Mouse (Mus musculus) hematopoietic stem cell, adult 5-6 weeks (primary cell): Measurements from ENCODE around the gene Olfr1504. TPM values are rescaled to one million over a fixed set of nuclear protein-coding genes. Genes with fewer than 3 reads are reported as not detected.
"Not testable (repeated sequence)": the region's sequence is repeated elsewhere in the genome, so short reads cannot be mapped to it uniquely, and the experiment has no call there.

Experiments used
- ATAC-seq, 2 experiments: fragments of 125-278 bp in 1 of 2; replicated peaks in 1 of 2; 2 replicates each; pipeline ENCODE4 v1.8.0; 2016 to 2017; ENCODE audit warnings: inconsistent platforms in 2 of 2, mild to moderate bottlenecking in 2 of 2, moderate number of reproducible peaks in 2 of 2, low read depth in 1 of 2, moderate TSS enrichment in 1 of 2; ENCODE audit not compliant: low FRiP score in 2 of 2, poor library complexity in 2 of 2, severe bottlenecking in 2 of 2, insufficient read depth in 1 of 2, low TSS enrichment in 1 of 2
- total RNA-seq: library from RNA; stranded (forward); fragments of 172-1452, 232-1000 nt; gene quantifications from 2 replicates; pipeline ENCODE4 v1.2.3, GENCODE M21; 2017

Gene Olfr1504
- not detected in 2 replicates for total RNA-seq

DNA sequence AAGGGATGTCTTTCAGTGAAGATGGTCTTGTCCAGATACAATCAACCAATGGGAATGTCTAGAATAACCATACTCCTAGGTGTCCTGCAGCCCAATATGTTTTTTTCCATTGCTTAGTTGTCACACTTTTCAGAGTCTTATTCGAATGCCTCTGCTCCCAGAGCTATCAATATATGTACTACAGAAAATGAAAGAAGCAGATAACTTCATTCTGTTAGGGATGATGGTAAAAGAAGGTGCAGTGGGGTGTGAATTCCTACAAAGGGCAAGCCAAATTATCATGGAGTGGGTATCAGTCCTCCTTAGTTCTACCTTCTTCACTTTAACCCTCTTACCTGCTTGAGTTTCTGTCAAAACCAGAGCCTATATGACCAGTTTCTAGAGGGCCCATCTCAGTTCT is at the start of gene Olfr1504:
Gene Olfr1504, minus strand, starts transcription at position 101 of the 400 bp plus-strand sequence.
- no peak for ATAC-seq

DNA sequence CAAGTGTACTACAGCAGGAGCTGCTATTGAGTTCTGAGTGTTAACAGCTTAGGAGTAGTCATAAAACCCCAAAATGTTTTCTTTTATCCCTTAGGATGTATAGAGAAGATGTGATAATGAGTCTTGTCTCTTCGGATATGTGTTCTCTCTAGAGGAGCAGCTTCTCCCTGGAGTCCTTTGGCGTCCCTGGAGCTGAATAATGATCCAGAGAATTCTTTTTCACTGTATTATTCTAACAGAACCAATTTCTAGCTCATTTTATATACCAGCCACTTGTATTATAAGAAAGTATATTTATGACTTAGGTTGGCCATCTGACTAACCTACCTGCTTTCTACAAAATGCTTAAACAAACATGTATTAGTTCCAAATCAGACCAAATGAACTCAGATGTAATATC is 15.5 kb upstream of the Olfr1504 start, which contains the start of gene Olfr1505:
Gene Olfr1505, plus strand, starts transcription at position 301 of the 400 bp plus-strand sequence.
- no peak for ATAC-seq

DNA sequence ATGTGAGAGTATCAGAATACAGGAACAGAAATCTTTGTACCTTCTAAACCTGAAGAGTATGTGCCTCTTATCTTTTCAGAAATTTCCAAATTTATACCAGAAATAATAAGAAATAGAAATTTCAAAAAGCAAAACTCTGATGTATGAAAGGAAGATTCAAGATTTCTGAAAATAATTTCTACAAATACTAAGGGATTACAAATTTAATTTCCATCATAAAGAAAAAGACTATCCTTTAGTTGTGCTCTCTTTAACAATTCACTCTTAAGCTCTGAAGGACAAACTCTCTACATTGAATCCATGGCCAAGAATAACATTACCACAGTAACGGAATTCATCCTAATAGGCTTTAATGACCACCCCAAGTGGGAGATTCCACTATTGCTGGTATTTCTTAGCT is 36.2 kb downstream of the Olfr1504 start, which contains the start of gene Olfr1502:
Gene Olfr1502, plus strand, starts transcription at position 301 of the 400 bp plus-strand sequence.
- no peak for ATAC-seq

DNA sequence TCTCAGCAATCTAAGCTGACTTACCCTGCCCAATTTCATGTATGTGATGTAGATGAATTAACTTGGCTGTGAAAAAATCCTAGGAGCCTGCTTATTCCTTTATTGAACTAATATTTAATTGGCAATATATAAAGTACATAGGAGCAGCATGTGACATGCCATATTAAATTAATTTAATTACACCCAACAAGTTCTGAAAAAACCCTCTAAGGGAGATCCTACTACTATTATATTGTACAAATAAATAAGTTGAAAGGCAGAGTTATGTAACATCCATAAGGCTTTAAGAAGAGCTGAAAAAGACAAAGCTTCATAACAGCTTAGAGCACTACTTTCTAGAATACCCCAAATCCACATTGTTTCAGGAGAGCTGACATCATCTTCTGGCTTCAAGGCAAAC is 47.1 kb downstream of the Olfr1504 start, which contains the start of gene Olfr1501:
Gene Olfr1501, minus strand, starts transcription at position 101 of the 400 bp plus-strand sequence.
- not testable (repeated sequence) for ATAC-seq

Other genes starting within 250 kb of the Olfr1504 start
- gene Olfr1490, start 246.8 kb downstream of the Olfr1504 start, total RNA-seq, result not detected in 2 replicates
- gene Olfr1491, start 200.7 kb downstream of the Olfr1504 start, total RNA-seq, result not detected in 2 replicates
- gene Olfr1493-ps1, start 174.7 kb downstream of the Olfr1504 start, total RNA-seq, result not detected in 2 replicates
- gene Olfr1494, start 158.2 kb downstream of the Olfr1504 start, total RNA-seq, result not detected in 2 replicates
- gene Olfr1495, start 133.3 kb downstream of the Olfr1504 start, total RNA-seq, result not detected in 2 replicates
- not detected in 2 replicates for gene Olfr1496, start 120.0 kb downstream of the Olfr1504 start, total RNA-seq
- not detected in 2 replicates for gene Olfr1497, start 99.7 kb downstream of the Olfr1504 start, total RNA-seq
- not detected in 2 replicates for gene Olfr1499, start 78.5 kb downstream of the Olfr1504 start, total RNA-seq
- gene Olfr1500, start 67.4 kb downstream of the Olfr1504 start, total RNA-seq, result not detected in 2 replicates
- not detected in 2 replicates for gene Olfr1501, start 47.2 kb downstream of the Olfr1504 start, total RNA-seq
- not detected in 2 replicates for gene Olfr1502, start 36.1 kb downstream of the Olfr1504 start, total RNA-seq
- gene Olfr1505, start 15.6 kb upstream of the Olfr1504 start, total RNA-seq, result not detected in 2 replicates